Mouse (Mus musculus): ENCODE results near the gene Mfsd9. TPM values are rescaled to one million over a fixed set of nuclear protein-coding genes. Genes with fewer than 3 reads are reported as not detected.

Gene Mfsd9
- polyA plus RNA-seq, 1 experiment = 10.9 TPM

DNA sequence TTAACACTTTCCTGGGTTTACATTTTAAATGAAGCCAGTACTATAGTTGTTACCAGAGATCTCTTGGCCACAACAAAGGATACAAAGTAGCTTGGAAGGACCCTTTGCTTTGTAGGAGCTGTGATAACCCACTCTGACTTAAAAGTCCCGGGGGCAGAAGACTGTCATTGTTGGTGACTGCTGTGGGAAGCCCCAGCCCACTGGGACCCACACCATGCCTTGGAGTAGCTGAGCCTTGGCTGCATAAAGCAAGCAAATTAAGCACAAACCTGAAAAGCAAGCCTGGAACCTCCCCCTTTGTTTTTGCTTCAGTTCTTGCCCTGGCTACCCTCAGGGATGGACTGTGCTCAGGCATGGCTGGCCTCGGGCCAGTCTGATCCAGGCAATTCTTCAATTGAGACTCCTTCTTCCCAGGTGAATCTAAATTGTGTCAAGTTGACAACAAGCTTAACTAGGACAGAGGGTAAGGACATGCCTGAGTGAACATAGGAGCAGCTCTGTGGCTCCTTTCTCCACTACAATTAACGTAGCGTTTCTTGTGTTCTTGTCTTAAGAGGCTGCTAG, 21.1 kb downstream of the Mfsd9 start:
- TF ChIP-seq CTCF (conservative IDR thresholded peaks at IDR 0.05; ENCODE audit: insufficient read depth, insufficient read length, low read depth, low read length) (no peak), POLR2A (IDR thresholded peaks at IDR 0.05; ENCODE audit: low read depth, low read length) (no peak)
- Histone ChIP-seq H3K4me3 (ENCODE audit: insufficient read depth, low read depth, low read length) (no peak overlapping the region), H3K4me1 (ENCODE audit: control insufficient read depth, insufficient read depth, low read length) (peaks cover 11% of the 10 kb centered on the region), H3K27me3 (replicated peaks; ENCODE audit: control insufficient read depth, insufficient read depth, low read length) (no peaks in the 10 kb centered on the region), H3K36me3 (ENCODE audit: control insufficient read depth, insufficient read depth, low read length) (no peaks in the 10 kb centered on the region), H3K27ac (ENCODE audit: insufficient read depth, low read depth, low read length) (peak overlapping the region; percentile 70; the same call in 1 of the 2 replicates)
- 35% methylated on average over 4 of the region's 4 CpGs for WGBS
- peak; percentile 92 for DNase-seq

DNA sequence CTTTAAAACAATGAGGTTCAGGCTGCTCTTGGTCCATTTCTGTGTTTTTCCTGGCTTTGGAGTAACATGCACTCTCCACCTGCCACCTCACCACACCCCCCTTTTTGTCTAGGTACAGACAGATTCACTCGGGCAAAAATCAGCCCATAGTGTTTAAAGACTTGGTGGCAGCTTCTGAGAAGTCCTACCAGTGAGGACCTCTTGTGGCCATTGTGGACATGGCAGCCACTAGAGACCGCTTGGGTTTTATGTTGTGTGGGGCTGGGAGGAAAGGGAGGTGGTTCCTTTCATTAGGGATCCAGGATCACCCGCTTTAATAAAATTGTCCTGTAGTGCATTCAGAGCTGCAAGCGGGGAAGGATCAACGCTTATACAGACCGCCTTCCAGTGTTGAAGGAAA, 21.9 kb downstream of the Mfsd9 start:
- Histone ChIP-seq H3K27me3 (replicated peaks; ENCODE audit: control insufficient read depth, insufficient read depth, low read length) (no peaks in the 10 kb centered on the region), H3K4me3 (ENCODE audit: insufficient read depth, low read depth, low read length) (no peak overlapping the region), H3K4me1 (ENCODE audit: control insufficient read depth, insufficient read depth, low read length) (peaks cover 11% of the 10 kb centered on the region), H3K36me3 (ENCODE audit: control insufficient read depth, insufficient read depth, low read length) (no peaks in the 10 kb centered on the region), H3K27ac (ENCODE audit: insufficient read depth, low read depth, low read length) (no peak overlapping the region)
- WGBS = 38% methylated on average over 6 of the region's 6 CpGs
- peak; percentile 66 for TF ChIP-seq CTCF (conservative IDR thresholded peaks at IDR 0.05; ENCODE audit: insufficient read depth, insufficient read length, low read depth, low read length)
- TF ChIP-seq POLR2A (IDR thresholded peaks at IDR 0.05; ENCODE audit: low read depth, low read length) = no peak
- DNase-seq = peak; percentile 67

- Histone ChIP-seq H3K27me3 (replicated peaks; ENCODE audit: control insufficient read depth, insufficient read depth, low read length) (no peaks in the 10 kb centered on the region), H3K4me1 (ENCODE audit: control insufficient read depth, insufficient read depth, low read length) (peaks cover 11% of the 10 kb centered on the region), H3K4me3 (ENCODE audit: insufficient read depth, low read depth, low read length) (no peak overlapping the region), H3K36me3 (ENCODE audit: control insufficient read depth, insufficient read depth, low read length) (no peaks in the 10 kb centered on the region), H3K27ac (ENCODE audit: insufficient read depth, low read depth, low read length) (no peak overlapping the region)
- no peak for DNase-seq
- WGBS = 94% methylated on average over 18 of the region's 18 CpGs
- no peak for TF ChIP-seq CTCF (conservative IDR thresholded peaks at IDR 0.05; ENCODE audit: insufficient read depth, insufficient read length, low read depth, low read length)
- no peak for TF ChIP-seq POLR2A (IDR thresholded peaks at IDR 0.05; ENCODE audit: low read depth, low read length)
Measured at GRCm38 (mm10) chr1:40767588-40767987, 22.9 kb downstream of the Mfsd9 start.

GRCm38 (mm10) chr1:40765521-40765920, 25.0 kb downstream of the Mfsd9 start:
- DNase-seq = no peak
- Histone ChIP-seq H3K4me1 (ENCODE audit: control insufficient read depth, insufficient read depth, low read length) (peaks cover 13% of the 10 kb centered on the region), H3K27ac (ENCODE audit: insufficient read depth, low read depth, low read length) (no peak overlapping the region), H3K36me3 (ENCODE audit: control insufficient read depth, insufficient read depth, low read length) (no peaks in the 10 kb centered on the region), H3K27me3 (replicated peaks; ENCODE audit: control insufficient read depth, insufficient read depth, low read length) (no peaks in the 10 kb centered on the region), H3K4me3 (ENCODE audit: insufficient read depth, low read depth, low read length) (no peak overlapping the region)
- TF ChIP-seq POLR2A (IDR thresholded peaks at IDR 0.05; ENCODE audit: low read depth, low read length) (no peak), CTCF (conservative IDR thresholded peaks at IDR 0.05; ENCODE audit: insufficient read depth, insufficient read length, low read depth, low read length) (no peak)
- 92% methylated on average over 12 of the region's 12 CpGs for WGBS

DNA sequence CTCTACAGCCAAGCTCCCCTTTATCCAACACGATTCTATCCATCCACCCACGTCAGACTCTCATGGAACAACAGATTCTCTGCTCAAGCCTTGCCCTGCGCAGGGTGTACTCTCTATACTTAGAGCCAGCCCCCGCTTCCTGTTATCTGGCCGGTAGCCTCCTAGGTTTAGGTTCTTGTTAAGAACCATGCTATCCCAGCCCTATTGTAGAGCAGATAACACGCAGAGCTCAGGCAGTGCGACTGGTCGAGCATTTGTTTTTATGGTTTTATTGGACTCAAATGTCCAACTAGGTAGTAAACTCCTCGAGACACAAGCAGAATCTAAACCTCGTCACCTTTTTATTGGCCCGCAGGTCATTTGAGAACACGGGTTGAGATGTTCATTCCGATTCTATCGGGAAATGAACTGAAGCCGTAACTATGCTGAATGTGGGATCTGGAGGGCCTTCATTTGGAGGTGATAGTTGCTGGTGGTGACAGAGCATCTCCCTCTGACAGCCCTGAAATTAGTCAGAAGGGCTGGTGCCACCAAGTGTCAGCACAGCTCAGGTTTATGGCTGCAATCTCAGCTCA, 25.7 kb downstream of the Mfsd9 start:
- Histone ChIP-seq H3K4me3 (ENCODE audit: insufficient read depth, low read depth, low read length) (no peak overlapping the region), H3K27ac (ENCODE audit: insufficient read depth, low read depth, low read length) (no peak overlapping the region), H3K36me3 (ENCODE audit: control insufficient read depth, insufficient read depth, low read length) (no peaks in the 10 kb centered on the region), H3K4me1 (ENCODE audit: control insufficient read depth, insufficient read depth, low read length) (peaks cover 19% of the 10 kb centered on the region), H3K27me3 (replicated peaks; ENCODE audit: control insufficient read depth, insufficient read depth, low read length) (no peaks in the 10 kb centered on the region)
- TF ChIP-seq CTCF (conservative IDR thresholded peaks at IDR 0.05; ENCODE audit: insufficient read depth, insufficient read length, low read depth, low read length) = no peak
- no peak for TF ChIP-seq POLR2A (IDR thresholded peaks at IDR 0.05; ENCODE audit: low read depth, low read length)
- WGBS = 56% methylated on average over 15 of the region's 15 CpGs
- no peak for DNase-seq

DNA sequence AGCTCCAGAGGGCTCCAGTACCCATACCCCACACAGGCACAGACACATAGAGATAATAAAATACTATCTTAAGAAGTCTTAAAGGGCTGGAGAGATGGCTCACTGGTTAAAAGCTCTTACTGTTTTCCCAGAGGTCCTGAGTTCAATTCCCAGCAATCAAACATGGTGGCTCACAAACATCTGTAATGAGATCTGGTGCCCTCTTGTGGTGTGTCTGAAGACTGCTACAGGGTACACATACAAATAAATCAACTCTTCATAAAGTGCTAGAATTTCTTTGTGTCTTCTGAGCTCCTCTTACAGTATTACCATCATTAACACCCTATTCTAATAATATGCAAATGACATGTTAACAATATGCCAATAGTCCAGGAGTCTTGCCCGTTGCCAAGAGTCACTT, 26.4 kb downstream of the Mfsd9 start:
- Histone ChIP-seq H3K4me3 (ENCODE audit: insufficient read depth, low read depth, low read length) (no peak overlapping the region), H3K27ac (ENCODE audit: insufficient read depth, low read depth, low read length) (no peak overlapping the region), H3K27me3 (replicated peaks; ENCODE audit: control insufficient read depth, insufficient read depth, low read length) (no peaks in the 10 kb centered on the region), H3K4me1 (ENCODE audit: control insufficient read depth, insufficient read depth, low read length) (peaks cover 19% of the 10 kb centered on the region; the same call in 1 of the 2 replicates), H3K36me3 (ENCODE audit: control insufficient read depth, insufficient read depth, low read length) (no peaks in the 10 kb centered on the region)
- DNase-seq = no peak
- WGBS = 74% methylated on average over 1 of the region's 1 CpGs
- TF ChIP-seq POLR2A (IDR thresholded peaks at IDR 0.05; ENCODE audit: low read depth, low read length) (no peak), CTCF (conservative IDR thresholded peaks at IDR 0.05; ENCODE audit: insufficient read depth, insufficient read length, low read depth, low read length) (no peak)

DNA sequence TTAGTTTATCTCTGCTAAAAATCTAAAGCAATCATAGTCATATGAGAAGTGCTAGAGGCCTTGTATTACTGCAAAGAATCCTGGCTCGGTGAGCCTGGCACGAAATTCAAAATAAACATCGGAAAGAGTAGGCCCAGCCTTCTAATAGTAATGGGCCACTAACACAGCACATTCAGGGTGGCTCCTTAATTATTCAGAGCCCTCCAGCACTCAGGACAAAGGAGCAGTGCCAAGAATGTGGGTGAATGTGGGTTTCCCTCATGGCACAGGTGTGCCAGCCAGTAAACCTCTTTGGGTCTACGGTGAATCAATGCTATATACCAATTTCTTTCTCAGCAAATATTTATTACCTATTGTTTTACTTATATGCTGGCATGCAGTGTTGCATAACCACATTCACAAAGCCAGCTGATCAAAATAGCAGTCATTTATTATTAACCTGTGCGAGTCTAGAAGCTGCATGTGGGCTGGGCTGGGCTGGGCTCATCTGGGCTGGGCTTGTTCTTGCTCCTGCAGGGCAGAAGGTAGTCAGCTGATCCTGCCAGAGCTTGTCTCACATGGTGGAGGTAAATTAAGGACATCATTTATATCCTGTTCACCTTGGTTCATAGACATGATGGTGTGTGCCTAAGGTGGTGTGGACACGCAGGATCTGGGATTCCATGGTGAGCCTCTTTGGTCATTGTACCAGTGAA, 30.6 kb downstream of the Mfsd9 start:
- peak; percentile 84 for DNase-seq
- TF ChIP-seq POLR2A (IDR thresholded peaks at IDR 0.05; ENCODE audit: low read depth, low read length) (no peak), CTCF (conservative IDR thresholded peaks at IDR 0.05; ENCODE audit: insufficient read depth, insufficient read length, low read depth, low read length) (no peak)
- Histone ChIP-seq H3K27me3 (replicated peaks; ENCODE audit: control insufficient read depth, insufficient read depth, low read length) (no peaks in the 10 kb centered on the region), H3K4me1 (ENCODE audit: control insufficient read depth, insufficient read depth, low read length) (peaks cover 18% of the 10 kb centered on the region; the same call in 1 of the 2 replicates), H3K27ac (ENCODE audit: insufficient read depth, low read depth, low read length) (peak overlapping the region; percentile 78), H3K36me3 (ENCODE audit: control insufficient read depth, insufficient read depth, low read length) (no peaks in the 10 kb centered on the region), H3K4me3 (ENCODE audit: insufficient read depth, low read depth, low read length) (no peak overlapping the region)
- 45% methylated on average over 6 of the region's 6 CpGs for WGBS

Data from kidney, adult 2 months (tissue).